Mouse (Mus musculus): ENCODE data around the gene Aak1.

DNA sequence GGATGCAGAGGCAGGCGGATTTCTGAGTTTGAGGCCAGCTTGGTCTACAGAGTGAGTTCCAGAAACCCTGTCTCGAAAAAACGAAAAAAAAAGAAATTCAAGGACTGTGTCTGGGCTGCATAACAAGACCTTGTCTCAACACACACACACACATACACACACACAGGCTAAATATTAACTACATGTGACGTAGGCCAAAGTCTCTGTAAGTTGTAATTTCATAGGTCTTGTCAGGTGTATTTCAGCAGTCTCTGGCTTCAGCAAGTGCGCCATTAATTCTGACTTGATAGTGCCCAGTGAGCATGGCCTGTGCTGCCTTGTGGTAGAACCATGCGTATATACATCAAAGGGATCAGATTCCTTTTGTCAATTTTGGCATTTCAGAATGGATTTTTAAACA, 152.7 kb downstream of the Aak1 start:
- no peak for TF ChIP-seq EP300 (optimal IDR thresholded peaks at IDR 0.05)
- TF ChIP-seq CTCF (IDR thresholded peaks at IDR 0.05; ENCODE audit: low read depth) = no peak

Data from stomach, postnatal 0 days (tissue).